Mouse (Mus musculus) cerebellum, adult 11-12 months (tissue): ENCODE data around the gene Gm11627.
"Not testable (repeated sequence)": the region's sequence is repeated elsewhere in the genome, so short reads cannot be mapped to it uniquely, and the experiment has no call there.

Source experiments
- DNase-seq: peaks from one replicate; pipeline ENCODE4 v3.0.0; 2022

Gm11627 gene

DNA sequence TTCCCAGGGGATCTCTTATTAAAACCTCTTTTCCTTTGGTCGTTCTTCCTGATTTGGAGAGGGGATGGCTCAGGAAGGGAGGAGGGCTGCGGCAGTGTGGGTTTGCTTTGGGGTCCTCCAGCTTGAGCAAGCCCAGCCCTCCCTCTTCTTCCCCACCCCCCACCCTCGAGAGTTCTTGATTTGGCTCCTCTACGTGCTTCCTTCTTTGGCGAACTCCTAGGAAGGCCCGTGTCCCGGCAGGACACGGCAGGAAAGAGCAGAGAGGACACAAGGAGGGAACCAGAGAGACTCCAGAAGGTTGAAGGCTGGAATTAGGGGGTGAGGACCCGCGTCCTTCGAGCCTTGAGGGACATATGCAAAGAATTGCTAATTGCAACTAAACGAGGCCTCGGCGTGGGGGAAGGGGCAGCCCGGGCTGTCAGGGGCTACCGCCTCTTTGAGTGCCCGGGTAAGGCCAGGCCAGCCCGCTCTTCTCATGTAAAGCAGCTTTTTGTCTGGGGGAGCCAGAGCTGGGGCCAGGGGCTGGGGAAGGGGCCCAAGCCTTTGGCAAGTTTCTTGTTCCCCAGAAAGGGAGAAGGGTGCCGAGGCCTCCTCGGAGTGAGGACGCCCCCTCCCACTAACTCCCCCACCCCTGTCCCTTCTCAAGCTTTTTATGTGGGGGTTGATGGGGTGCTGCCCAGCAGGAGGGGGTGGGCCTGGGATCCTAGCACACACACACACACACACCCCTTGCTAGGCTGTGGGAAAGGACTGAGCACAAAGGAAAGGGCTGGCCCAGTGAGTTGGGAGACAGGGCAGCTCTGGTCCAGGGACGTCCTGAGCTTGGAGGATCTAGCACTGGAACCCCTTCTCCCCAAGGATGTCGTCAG is at the start of gene Gm11627:
Gene Gm11627, minus strand, starts transcription at position 297 of the 869 bp plus-strand sequence.
- DNase-seq: no peak

DNA sequence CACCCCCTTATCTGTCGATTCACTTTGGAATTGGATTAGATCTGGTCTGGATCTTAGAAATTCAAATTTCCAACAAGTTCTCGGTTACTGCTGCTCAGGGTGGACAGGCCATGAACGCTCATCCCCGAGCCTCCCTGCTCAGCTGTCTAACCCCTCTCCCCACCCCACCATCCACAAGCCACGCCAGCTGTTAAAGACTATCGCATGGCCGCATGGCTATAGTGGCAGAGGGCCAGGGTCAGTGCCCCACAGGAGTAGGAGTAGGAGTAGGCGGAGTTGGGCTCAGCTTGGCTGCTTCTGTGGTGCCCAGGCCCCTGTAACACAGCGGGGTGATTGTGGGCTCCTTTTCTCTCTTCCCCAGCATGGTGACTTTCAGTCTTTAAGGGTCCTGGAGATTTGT is 49.3 kb upstream of the Gm11627 start:
- DNase-seq: no peak

DNA sequence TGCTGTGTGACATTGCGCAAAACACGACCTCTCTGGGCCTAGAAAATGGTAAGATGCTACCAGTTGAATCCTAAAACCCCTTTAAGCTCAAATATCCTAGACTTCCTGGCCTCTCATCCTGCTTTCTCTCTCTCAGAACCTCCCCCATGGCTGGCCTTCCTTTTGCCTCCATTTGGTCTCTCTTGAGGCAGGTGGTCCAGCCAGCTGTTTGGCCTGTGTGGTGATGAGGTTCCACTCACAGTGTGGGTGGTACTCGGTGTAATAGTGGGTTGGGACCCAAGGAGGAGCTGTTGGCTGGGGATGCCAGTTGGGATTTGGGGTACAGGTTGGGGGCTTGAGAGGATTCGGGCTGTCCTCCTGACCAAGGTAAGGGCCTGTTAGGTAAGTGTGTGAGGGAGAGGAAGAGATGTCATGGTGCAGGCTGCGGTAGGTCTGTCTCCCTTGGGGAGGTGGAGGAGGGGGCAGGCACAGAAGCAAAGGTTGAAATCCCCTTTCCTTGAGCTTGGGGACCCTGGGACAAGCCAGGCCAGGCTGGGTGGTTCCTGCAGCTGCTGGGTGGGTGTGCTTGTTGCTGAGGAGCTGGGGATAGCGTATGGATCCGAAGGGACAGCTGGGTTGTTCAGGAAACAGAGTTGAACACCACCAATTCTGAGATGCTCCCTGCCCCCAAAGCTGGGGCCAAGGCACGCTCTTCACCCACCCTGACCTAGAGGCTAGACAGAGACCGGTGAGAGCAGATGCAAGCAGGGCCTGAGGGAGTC is 48.1 kb upstream of the Gm11627 start:
- no peak for DNase-seq

- no peak for DNase-seq
Measured at GRCm38 (mm10) chr11:102624888-102625407, 45.7 kb upstream of the Gm11627 start.

- DNase-seq: no peak
Measured at GRCm38 (mm10) chr11:102623876-102624789, 44.9 kb upstream of the Gm11627 start.

- no peak for DNase-seq
Measured at GRCm38 (mm10) chr11:102619449-102619848, 40.2 kb upstream of the Gm11627 start.

DNA sequence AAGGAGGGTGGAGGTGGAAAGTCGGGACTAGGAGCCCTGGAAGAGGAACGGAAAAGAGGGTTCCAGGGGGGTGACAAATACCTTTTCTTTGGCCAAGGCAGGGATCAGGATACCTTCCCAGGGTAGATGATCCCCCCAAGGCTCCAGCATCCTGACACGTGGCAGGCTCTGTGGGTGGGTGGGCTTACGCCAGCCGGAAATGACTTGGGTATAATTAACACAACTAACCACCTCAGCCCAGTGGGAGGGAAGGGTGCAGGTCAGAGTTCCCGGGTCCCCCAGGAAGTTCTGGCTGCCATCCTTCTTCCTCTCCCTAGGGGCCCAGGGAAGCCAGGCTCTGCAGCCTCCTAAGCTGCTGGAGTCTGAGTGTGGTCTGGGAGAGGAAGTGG is 32.0 kb upstream of the Gm11627 start:
- DNase-seq: no peak

- no peak for DNase-seq
Measured at GRCm38 (mm10) chr11:102610675-102611316, 31.5 kb upstream of the Gm11627 start.

GRCm38 (mm10) chr11:102610260-102610659 is 31.0 kb upstream of the Gm11627 start:
- no peak for DNase-seq

- no peak for DNase-seq
Measured at GRCm38 (mm10) chr11:102609483-102609882, 30.2 kb upstream of the Gm11627 start.

DNA sequence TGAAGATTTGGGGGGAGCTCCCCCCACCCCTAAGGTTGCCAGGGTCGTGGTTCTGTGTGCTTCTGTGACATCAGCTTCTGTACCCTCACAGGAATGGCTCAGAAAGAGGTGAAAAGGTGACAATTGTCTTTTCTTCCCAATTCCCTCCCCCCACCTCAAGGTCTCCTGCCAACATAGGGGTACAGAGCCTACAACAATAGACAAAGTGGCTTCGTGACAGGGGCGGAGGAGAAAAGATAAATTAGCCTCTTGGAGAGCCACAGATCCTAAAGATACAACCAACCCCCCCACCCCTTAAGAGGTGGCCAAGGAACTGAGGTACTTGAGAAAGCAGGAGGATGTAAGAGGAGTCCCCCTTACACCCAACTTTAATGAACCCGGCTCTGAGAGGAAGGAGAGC is 29.4 kb upstream of the Gm11627 start:
- DNase-seq: no peak

DNA sequence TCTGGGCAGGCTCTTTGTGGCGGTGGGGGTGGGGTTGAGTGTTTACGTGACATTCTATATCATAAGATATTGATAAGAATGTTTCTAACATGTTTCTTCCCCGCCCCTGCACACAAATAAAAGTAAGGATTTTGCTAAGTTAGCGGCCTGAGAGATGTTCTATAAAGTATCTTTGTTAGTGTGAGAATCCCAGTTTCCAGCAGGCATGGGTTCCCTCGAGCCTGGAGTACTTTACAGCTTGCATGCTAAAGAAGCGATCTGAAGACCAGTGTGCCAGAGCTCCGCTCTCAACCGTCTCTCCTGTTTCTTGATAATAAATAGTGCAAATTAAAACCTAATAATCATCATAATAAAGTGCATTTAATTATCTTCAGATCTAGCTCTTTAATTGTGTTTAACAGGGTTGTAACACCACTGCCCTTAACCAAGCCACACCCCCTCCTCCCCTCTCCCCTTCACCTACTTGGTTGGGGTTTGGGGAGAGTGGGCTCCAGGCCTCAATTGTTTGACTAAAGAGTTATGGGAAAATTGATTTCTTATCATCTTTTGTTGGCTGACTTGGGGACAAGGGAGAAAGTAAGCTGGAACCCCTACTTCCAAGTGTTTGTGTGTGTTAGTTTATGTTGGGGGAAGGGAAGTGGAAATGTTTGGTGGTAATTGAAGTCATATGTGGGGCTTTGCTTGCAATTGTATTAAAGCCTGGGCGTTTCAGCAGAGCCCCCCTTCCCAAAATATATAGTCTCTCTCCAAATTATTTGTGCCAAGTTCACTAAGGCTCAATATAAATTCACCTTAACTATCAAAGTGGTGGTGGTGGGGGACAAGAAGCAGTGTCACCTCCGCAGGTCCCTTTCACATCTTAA is 28.7 kb upstream of the Gm11627 start:
- no peak for DNase-seq

DNA sequence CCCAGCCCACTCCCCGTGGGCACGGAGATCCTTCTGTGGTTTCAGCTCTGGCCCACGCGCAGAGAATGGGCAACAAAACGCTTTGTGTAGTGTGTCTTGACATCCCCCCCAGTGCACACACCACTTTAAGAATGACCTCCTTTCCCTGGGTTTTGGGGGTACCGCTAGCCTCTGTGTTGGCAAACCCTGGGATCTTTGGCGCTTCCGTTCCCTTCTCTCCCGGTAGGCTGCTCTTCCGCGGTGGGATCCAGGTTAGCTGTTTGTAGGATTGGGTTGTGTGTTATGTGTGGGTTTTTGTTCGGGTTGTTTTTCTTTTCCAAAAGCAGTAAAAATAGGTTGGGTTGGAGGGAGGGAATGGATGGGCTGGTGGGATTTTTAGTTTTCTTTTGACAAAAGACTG is 27.9 kb upstream of the Gm11627 start:
- not testable (repeated sequence) for DNase-seq

GRCm38 (mm10) chr11:102606751-102607171 is 27.5 kb upstream of the Gm11627 start:
- DNase-seq: no peak

- DNase-seq: no peak
Measured at GRCm38 (mm10) chr11:102605553-102606416, 26.5 kb upstream of the Gm11627 start.

DNA sequence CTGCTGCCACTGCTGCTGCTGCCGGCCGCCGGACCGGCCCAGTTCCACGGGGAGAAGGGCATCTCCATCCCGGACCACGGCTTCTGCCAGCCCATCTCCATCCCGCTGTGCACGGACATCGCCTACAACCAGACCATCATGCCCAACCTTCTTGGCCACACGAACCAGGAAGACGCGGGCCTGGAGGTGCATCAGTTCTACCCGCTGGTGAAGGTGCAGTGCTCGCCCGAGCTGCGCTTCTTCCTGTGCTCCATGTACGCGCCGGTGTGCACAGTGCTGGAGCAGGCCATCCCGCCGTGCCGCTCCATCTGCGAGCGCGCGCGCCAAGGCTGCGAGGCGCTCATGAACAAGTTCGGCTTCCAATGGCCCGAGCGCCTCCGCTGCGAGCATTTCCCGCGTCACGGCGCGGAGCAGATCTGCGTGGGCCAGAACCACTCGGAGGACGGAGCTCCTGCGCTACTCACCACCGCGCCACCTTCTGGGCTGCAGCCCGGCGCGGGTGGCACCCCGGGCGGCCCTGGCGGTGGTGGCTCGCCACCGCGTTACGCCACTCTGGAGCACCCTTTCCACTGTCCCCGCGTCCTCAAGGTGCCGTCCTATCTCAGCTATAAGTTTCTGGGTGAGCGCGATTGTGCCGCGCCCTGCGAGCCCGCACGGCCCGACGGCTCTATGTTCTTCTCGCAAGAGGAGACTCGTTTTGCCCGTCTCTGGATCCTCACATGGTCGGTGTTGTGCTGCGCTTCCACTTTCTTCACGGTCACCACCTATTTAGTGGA is 25.7 kb upstream of the Gm11627 start:
- DNase-seq: no peak

- DNase-seq: peak; percentile 29
Measured at GRCm38 (mm10) chr11:102604010-102604584, 24.8 kb upstream of the Gm11627 start, which contains the start of gene Fzd2. Gene Fzd2 (plus strand): TSS chr11:102604396.

DNA sequence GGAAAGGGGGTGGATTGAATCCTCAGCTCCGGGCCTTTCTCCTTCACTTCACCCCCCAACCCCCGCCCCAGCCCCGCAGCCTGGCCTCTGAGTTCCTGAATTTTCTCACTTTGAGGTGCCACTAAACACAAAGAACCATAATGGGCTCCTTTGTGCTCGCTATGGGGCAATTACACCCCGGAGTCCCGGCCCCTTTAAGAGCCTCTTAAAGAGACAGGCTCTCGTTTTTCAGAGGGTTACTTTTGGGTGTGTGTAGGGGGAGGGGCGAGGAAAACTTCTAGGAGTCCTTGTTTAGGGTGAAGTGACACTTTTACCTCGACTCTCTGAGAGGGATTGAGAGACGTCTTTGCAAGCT is 24.2 kb upstream of the Gm11627 start:
- no peak for DNase-seq
